Mouse (Mus musculus): Measurements from ENCODE around the gene Robo4. TPM values are rescaled to one million over a fixed set of nuclear protein-coding genes. Genes with fewer than 3 reads are reported as not detected.
A peak's percentile ranks its signal among the peaks of the same experiment; 100 is the strongest.

The Robo4 gene
- polyA plus RNA-seq, 1 experiment from 2014 or later: 8.5 TPM

- Histone ChIP-seq H3K9me3 (ENCODE audit: control insufficient read depth, low read length) (no peaks in the 10 kb centered on the region), H3K4me2 (no peak within 1 kb of the TSS), H3K9ac (ENCODE audit: low read depth, low read length) (no peak within 1 kb of the TSS), H3K4me1 (replicated peaks; ENCODE audit: control insufficient read depth, insufficient read depth, low read length) (no peaks in the 10 kb centered on the region), H3K4me3 (ENCODE audit: low read depth, low read length) (no peak within 1 kb of the TSS), H3K27ac (ENCODE audit: low read depth, low read length) (no peak within 1 kb of the TSS), H3K27me3 (replicated peaks; ENCODE audit: control insufficient read depth, insufficient read depth, low read length) (no peaks in the 10 kb centered on the region), H3K36me3 (ENCODE audit: control insufficient read depth, insufficient read depth, low read length) (no peaks in the 10 kb centered on the region)
- WGBS: 77% methylated on average over 17 of the region's 17 CpGs
- no peak for ATAC-seq (replicated peaks; ENCODE audit: low FRiP score)
- DNase-seq (ENCODE audit: low spot score): no peak
Measured at GRCm38 (mm10) chr9:37367301-37368080, 34.2 kb upstream of the Robo4 start, which contains the start of gene Hepacam. Gene Hepacam, plus strand, starts transcription at chr9:37367351.

- Histone ChIP-seq H3K4me1 (replicated peaks; ENCODE audit: control insufficient read depth, insufficient read depth, low read length) (no peaks in the 10 kb centered on the region), H3K9ac (ENCODE audit: low read depth, low read length) (no peak overlapping the region), H3K4me3 (ENCODE audit: low read depth, low read length) (no peak overlapping the region), H3K27ac (ENCODE audit: low read depth, low read length) (no peak overlapping the region), H3K36me3 (ENCODE audit: control insufficient read depth, insufficient read depth, low read length) (no peaks in the 10 kb centered on the region), H3K9me3 (ENCODE audit: control insufficient read depth, low read length) (no peaks in the 10 kb centered on the region), H3K27me3 (replicated peaks; ENCODE audit: control insufficient read depth, insufficient read depth, low read length) (no peaks in the 10 kb centered on the region), H3K4me2 (no peak overlapping the region)
- WGBS: 69% methylated on average over 11 of the region's 11 CpGs
- DNase-seq (ENCODE audit: low spot score): no peak
- ATAC-seq (replicated peaks; ENCODE audit: low FRiP score): no peak
Measured at GRCm38 (mm10) chr9:37368081-37368830, 33.4 kb upstream of the Robo4 start.

- H3K4me3 ChIP-seq (ENCODE audit: low read depth, low read length): no peak overlapping the region
- ATAC-seq (replicated peaks; ENCODE audit: low FRiP score) (no peak), DNase-seq (ENCODE audit: low spot score) (no peak)
- no peak overlapping the region for H3K4me2 ChIP-seq
- no peak overlapping the region for H3K9ac ChIP-seq (ENCODE audit: low read depth, low read length)
- 74% methylated on average over 8 of the region's 8 CpGs for WGBS
- no peaks in the 10 kb centered on the region for H3K4me1 ChIP-seq (replicated peaks; ENCODE audit: control insufficient read depth, insufficient read depth, low read length)
- H3K27ac ChIP-seq (ENCODE audit: low read depth, low read length): no peak overlapping the region
- H3K27me3 ChIP-seq (replicated peaks; ENCODE audit: control insufficient read depth, insufficient read depth, low read length): no peaks in the 10 kb centered on the region
- H3K36me3 ChIP-seq (ENCODE audit: control insufficient read depth, insufficient read depth, low read length): no peaks in the 10 kb centered on the region
- no peaks in the 10 kb centered on the region for H3K9me3 ChIP-seq (ENCODE audit: control insufficient read depth, low read length)
Measured at GRCm38 (mm10) chr9:37368860-37369259, 32.8 kb upstream of the Robo4 start.

- H3K27ac ChIP-seq (ENCODE audit: low read depth, low read length): no peak overlapping the region
- no peak overlapping the region for H3K4me3 ChIP-seq (ENCODE audit: low read depth, low read length)
Measured at GRCm38 (mm10) chr9:37371232-37371801, 30.4 kb upstream of the Robo4 start.

GRCm38 (mm10) chr9:37375718-37376117 is 26.0 kb upstream of the Robo4 start:
- no peak overlapping the region for H3K4me2 ChIP-seq
- H3K4me1 ChIP-seq (replicated peaks; ENCODE audit: control insufficient read depth, insufficient read depth, low read length): no peaks in the 10 kb centered on the region
- H3K9ac ChIP-seq (ENCODE audit: low read depth, low read length): no peak overlapping the region
- no peaks in the 10 kb centered on the region for H3K27me3 ChIP-seq (replicated peaks; ENCODE audit: control insufficient read depth, insufficient read depth, low read length)
- H3K9me3 ChIP-seq (ENCODE audit: control insufficient read depth, low read length): no peaks in the 10 kb centered on the region
- WGBS: 91% methylated on average over 5 of the region's 5 CpGs
- H3K27ac ChIP-seq (ENCODE audit: low read depth, low read length): no peak overlapping the region
- ATAC-seq (replicated peaks; ENCODE audit: low FRiP score): no peak
- no peak for DNase-seq (ENCODE audit: low spot score)
- H3K4me3 ChIP-seq (ENCODE audit: low read depth, low read length): no peak overlapping the region
- H3K36me3 ChIP-seq (ENCODE audit: control insufficient read depth, insufficient read depth, low read length): no peaks in the 10 kb centered on the region

More at GRCm38 (mm10) chr9:37371232-37371801, 30.4 kb upstream of the Robo4 start:
- 81% methylated on average over 7 of the region's 7 CpGs for WGBS
- Histone ChIP-seq H3K4me2 (no peak overlapping the region), H3K9ac (ENCODE audit: low read depth, low read length) (no peak overlapping the region), H3K27me3 (replicated peaks; ENCODE audit: control insufficient read depth, insufficient read depth, low read length) (no peaks in the 10 kb centered on the region), H3K36me3 (ENCODE audit: control insufficient read depth, insufficient read depth, low read length) (no peaks in the 10 kb centered on the region), H3K9me3 (ENCODE audit: control insufficient read depth, low read length) (no peaks in the 10 kb centered on the region), H3K4me1 (replicated peaks; ENCODE audit: control insufficient read depth, insufficient read depth, low read length) (no peaks in the 10 kb centered on the region)
- DNase-seq (ENCODE audit: low spot score) (no peak), ATAC-seq (replicated peaks; ENCODE audit: low FRiP score) (no peak)

GRCm38 (mm10) chr9:37383161-37383560 is 18.5 kb upstream of the Robo4 start:
- Histone ChIP-seq H3K4me1 (replicated peaks; ENCODE audit: control insufficient read depth, insufficient read depth, low read length) (no peaks in the 10 kb centered on the region), H3K4me3 (ENCODE audit: low read depth, low read length) (no peak overlapping the region), H3K9ac (ENCODE audit: low read depth, low read length) (no peak overlapping the region), H3K27me3 (replicated peaks; ENCODE audit: control insufficient read depth, insufficient read depth, low read length) (peaks cover 29% of the 10 kb centered on the region), H3K4me2 (no peak overlapping the region), H3K27ac (ENCODE audit: low read depth, low read length) (no peak overlapping the region), H3K36me3 (ENCODE audit: control insufficient read depth, insufficient read depth, low read length) (no peaks in the 10 kb centered on the region), H3K9me3 (ENCODE audit: control insufficient read depth, low read length) (no peaks in the 10 kb centered on the region)
- DNase-seq (ENCODE audit: low spot score) (no peak), ATAC-seq (replicated peaks; ENCODE audit: low FRiP score) (no peak)
- WGBS: 80% methylated on average over 6 of the region's 6 CpGs

- peak overlapping the region; percentile 46; the same call in 1 of the 2 replicates for H3K9ac ChIP-seq (ENCODE audit: low read depth, low read length)
- peak overlapping the region; percentile 67 for H3K4me2 ChIP-seq
- H3K27me3 ChIP-seq (replicated peaks; ENCODE audit: control insufficient read depth, insufficient read depth, low read length): peaks cover 29% of the 10 kb centered on the region
- H3K9me3 ChIP-seq (ENCODE audit: control insufficient read depth, low read length): no peaks in the 10 kb centered on the region
- peak overlapping the region; percentile 29 for H3K4me3 ChIP-seq (ENCODE audit: low read depth, low read length)
- H3K36me3 ChIP-seq (ENCODE audit: control insufficient read depth, insufficient read depth, low read length): no peaks in the 10 kb centered on the region
- no peaks in the 10 kb centered on the region for H3K4me1 ChIP-seq (replicated peaks; ENCODE audit: control insufficient read depth, insufficient read depth, low read length)
- DNase-seq (ENCODE audit: low spot score): peak; percentile 54
- peak; percentile 51 for ATAC-seq (replicated peaks; ENCODE audit: low FRiP score)
- 10% methylated on average over 54 of the region's 54 CpGs for WGBS
- no peak overlapping the region for H3K27ac ChIP-seq (ENCODE audit: low read depth, low read length)
Measured at GRCm38 (mm10) chr9:37384284-37385182, 17.2 kb upstream of the Robo4 start.

- H3K4me1 ChIP-seq (replicated peaks; ENCODE audit: control insufficient read depth, insufficient read depth, low read length): no peaks in the 10 kb centered on the region
- no peaks in the 10 kb centered on the region for H3K36me3 ChIP-seq (ENCODE audit: control insufficient read depth, insufficient read depth, low read length)
- no peak for DNase-seq (ENCODE audit: low spot score)
- H3K4me3 ChIP-seq (ENCODE audit: low read depth, low read length): no peak overlapping the region
- H3K27me3 ChIP-seq (replicated peaks; ENCODE audit: control insufficient read depth, insufficient read depth, low read length): peaks cover 2% of the 10 kb centered on the region; the same call in 1 of the 2 replicates
- H3K27ac ChIP-seq (ENCODE audit: low read depth, low read length): no peak overlapping the region
- no peak overlapping the region for H3K4me2 ChIP-seq
- no peaks in the 10 kb centered on the region for H3K9me3 ChIP-seq (ENCODE audit: control insufficient read depth, low read length)
- WGBS: 72% methylated on average over 2 of the region's 2 CpGs
- ATAC-seq (replicated peaks; ENCODE audit: low FRiP score): no peak
- no peak overlapping the region for H3K9ac ChIP-seq (ENCODE audit: low read depth, low read length)
Measured at GRCm38 (mm10) chr9:37390891-37391290, 10.8 kb upstream of the Robo4 start.
